Mouse (Mus musculus): Measurements from ENCODE around the gene Pcbp4. TPM values are rescaled to one million over a fixed set of nuclear protein-coding genes. Genes with fewer than 3 reads are reported as not detected.

Pcbp4 gene
- polyA plus RNA-seq, 1 experiment from 2014 or later, result 16.8 TPM

- TF ChIP-seq EP300 (optimal IDR thresholded peaks at IDR 0.05), result no peak
- TF ChIP-seq CTCF (IDR thresholded peaks at IDR 0.05; ENCODE audit: low read depth), result no peak
- H3K36me3 ChIP-seq (ENCODE audit: control insufficient read depth, insufficient read depth, low read length), result peaks cover 2% of the 10 kb centered on the region; the same call in 1 of the 2 replicates
- H3K4me2 ChIP-seq (replicated peaks; ENCODE audit: low read depth), result peak overlapping the region; percentile 49
- H3K4me3 ChIP-seq (ENCODE audit: low read depth, low read length), result peak overlapping the region; percentile 29
- WGBS, result 9% methylated on average over 16 of the region's 16 CpGs
- no peaks in the 10 kb centered on the region for H3K27me3 ChIP-seq (ENCODE audit: control insufficient read depth, insufficient read depth, low read length)
- peak; percentile 63 for DNase-seq (ENCODE audit: low spot score)
- peak overlapping the region; percentile 32 for H3K9ac ChIP-seq (ENCODE audit: low read length)
- peak overlapping the region; percentile 83 for H3K27ac ChIP-seq (replicated peaks)
- ATAC-seq (ENCODE audit: low FRiP score, low TSS enrichment), result peak; percentile 53
- peaks cover 8% of the 10 kb centered on the region for H3K4me1 ChIP-seq (replicated peaks; ENCODE audit: control insufficient read depth, insufficient read depth)
- H3K9me3 ChIP-seq (ENCODE audit: control insufficient read depth, low read length), result no peaks in the 10 kb centered on the region
These were observed 23.2 kb downstream of the Pcbp4 start for GRCm38 (mm10) chr9:106476002-106476923.

DNA sequence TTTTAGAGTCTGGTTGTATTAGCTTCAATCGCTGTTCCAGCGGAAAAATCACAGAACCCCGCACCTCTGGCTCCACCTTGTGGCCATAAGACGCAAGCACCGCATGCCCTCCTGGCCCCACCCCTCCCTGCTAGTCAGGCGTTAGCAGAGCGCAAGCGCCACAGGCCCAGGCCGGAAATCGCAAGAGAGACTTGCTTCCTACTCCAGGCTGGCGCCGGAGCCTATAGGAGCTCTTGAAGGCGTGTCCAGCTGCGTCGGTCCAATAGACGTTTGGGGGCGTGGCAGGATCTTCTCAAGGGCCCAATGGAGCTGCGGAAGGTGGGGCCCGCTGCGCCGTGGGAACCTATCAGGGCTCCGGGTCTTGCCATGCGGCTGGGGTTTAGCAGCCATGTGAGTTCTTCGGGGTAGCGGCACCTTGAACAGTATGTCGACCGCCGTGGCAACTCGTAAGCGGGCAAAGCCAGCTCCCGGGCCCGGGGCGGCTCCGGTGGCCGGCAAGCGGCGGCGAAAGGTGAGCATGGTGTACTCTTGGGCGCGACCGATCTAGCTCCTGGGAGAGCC, 23.9 kb downstream of the Pcbp4 start, which contains the start of gene Parp3:
Gene Parp3, minus strand, starts transcription at position 26 of the 561 bp plus-strand sequence.
- DNase-seq (ENCODE audit: low spot score), result peak; percentile 98
- Histone ChIP-seq H3K27me3 (ENCODE audit: control insufficient read depth, insufficient read depth, low read length) (no peaks in the 10 kb centered on the region), H3K9me3 (ENCODE audit: control insufficient read depth, low read length) (no peaks in the 10 kb centered on the region), H3K36me3 (ENCODE audit: control insufficient read depth, insufficient read depth, low read length) (peaks cover 2% of the 10 kb centered on the region; the same call in 1 of the 2 replicates), H3K9ac (ENCODE audit: low read length) (peak within 1 kb of the TSS; percentile 71), H3K4me3 (ENCODE audit: low read depth, low read length) (peak within 1 kb of the TSS; percentile 58), H3K4me1 (replicated peaks; ENCODE audit: control insufficient read depth, insufficient read depth) (peaks cover 4% of the 10 kb centered on the region; the same call in 1 of the 2 replicates), H3K27ac (replicated peaks) (peak within 1 kb of the TSS; percentile 83), H3K4me2 (replicated peaks; ENCODE audit: low read depth) (peak within 1 kb of the TSS; percentile 90)
- peak; percentile 98 for ATAC-seq (ENCODE audit: low FRiP score, low TSS enrichment)
- 0% methylated on average over 41 of the region's 41 CpGs for WGBS
- peak; percentile 98 for TF ChIP-seq CTCF (IDR thresholded peaks at IDR 0.05; ENCODE audit: low read depth)
- TF ChIP-seq EP300 (optimal IDR thresholded peaks at IDR 0.05), result no peak

GRCm38 (mm10) chr9:106477649-106478048, 24.6 kb downstream of the Pcbp4 start:
- Histone ChIP-seq H3K4me1 (replicated peaks; ENCODE audit: control insufficient read depth, insufficient read depth) (peaks cover 4% of the 10 kb centered on the region; the same call in 1 of the 2 replicates), H3K9ac (ENCODE audit: low read length) (peak overlapping the region; percentile 71), H3K4me3 (ENCODE audit: low read depth, low read length) (peak overlapping the region; percentile 58), H3K4me2 (replicated peaks; ENCODE audit: low read depth) (peak overlapping the region; percentile 90), H3K27me3 (ENCODE audit: control insufficient read depth, insufficient read depth, low read length) (no peaks in the 10 kb centered on the region), H3K36me3 (ENCODE audit: control insufficient read depth, insufficient read depth, low read length) (peaks cover 3% of the 10 kb centered on the region; the same call in 1 of the 2 replicates), H3K27ac (replicated peaks) (0 out of 2 replicates have a peak overlapping the region, but pooled peaks have one; percentile 40), H3K9me3 (ENCODE audit: control insufficient read depth, low read length) (no peaks in the 10 kb centered on the region)
- 2% methylated on average over 16 of the region's 16 CpGs for WGBS
- no peak for TF ChIP-seq CTCF (IDR thresholded peaks at IDR 0.05; ENCODE audit: low read depth)
- no peak for TF ChIP-seq EP300 (optimal IDR thresholded peaks at IDR 0.05)
- DNase-seq (ENCODE audit: low spot score) (no peak), ATAC-seq (ENCODE audit: low FRiP score, low TSS enrichment) (no peak)

- Histone ChIP-seq H3K36me3 (ENCODE audit: control insufficient read depth, insufficient read depth, low read length) (peaks cover 7% of the 10 kb centered on the region; the same call in 1 of the 2 replicates), H3K4me1 (replicated peaks; ENCODE audit: control insufficient read depth, insufficient read depth) (peaks cover 4% of the 10 kb centered on the region; the same call in 1 of the 2 replicates), H3K9ac (ENCODE audit: low read length) (peak overlapping the region; percentile 71), H3K27ac (replicated peaks) (no peak overlapping the region), H3K27me3 (ENCODE audit: control insufficient read depth, insufficient read depth, low read length) (no peaks in the 10 kb centered on the region), H3K4me2 (replicated peaks; ENCODE audit: low read depth) (peak overlapping the region; percentile 90), H3K4me3 (ENCODE audit: low read depth, low read length) (peak overlapping the region; percentile 58), H3K9me3 (ENCODE audit: control insufficient read depth, low read length) (no peaks in the 10 kb centered on the region)
- WGBS, result 77% methylated on average over 9 of the region's 9 CpGs
- ATAC-seq (ENCODE audit: low FRiP score, low TSS enrichment), result no peak
- no peak for DNase-seq (ENCODE audit: low spot score)
- TF ChIP-seq EP300 (optimal IDR thresholded peaks at IDR 0.05) (no peak), CTCF (IDR thresholded peaks at IDR 0.05; ENCODE audit: low read depth) (no peak)
These were observed 25.0 kb downstream of the Pcbp4 start for GRCm38 (mm10) chr9:106478101-106478500.

DNA sequence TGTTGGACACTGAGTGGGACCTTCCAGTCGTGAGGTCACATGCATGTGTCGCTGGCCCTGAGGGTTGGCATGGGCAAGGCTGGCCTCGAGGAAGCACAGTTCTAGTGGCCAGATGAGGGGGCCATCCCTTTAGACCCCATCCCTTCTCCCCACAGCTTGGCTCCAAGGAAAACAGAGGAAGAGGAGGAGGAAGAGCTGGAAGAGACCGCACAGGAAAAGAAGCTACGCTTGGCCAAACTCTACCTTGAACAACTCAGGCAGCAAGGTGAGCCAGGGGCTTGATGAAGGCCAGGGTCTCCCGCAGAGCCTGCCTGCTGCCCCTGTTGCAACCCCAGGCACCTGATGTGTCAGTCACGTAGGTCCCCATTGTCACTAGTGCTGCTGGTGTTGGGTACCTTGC, 27.4 kb downstream of the Pcbp4 start:
- no peak for DNase-seq (ENCODE audit: low spot score)
- ATAC-seq (ENCODE audit: low FRiP score, low TSS enrichment), result no peak

More for the DNA sequence above, 27.4 kb downstream of the Pcbp4 start:
- no peak overlapping the region for H3K4me3 ChIP-seq (ENCODE audit: low read depth, low read length)
- 95% methylated on average over 7 of the region's 7 CpGs for WGBS
- no peaks in the 10 kb centered on the region; the same call in 1 of the 2 replicates for H3K4me1 ChIP-seq (replicated peaks; ENCODE audit: control insufficient read depth, insufficient read depth)
- H3K9me3 ChIP-seq (ENCODE audit: control insufficient read depth, low read length), result no peaks in the 10 kb centered on the region
- H3K27me3 ChIP-seq (ENCODE audit: control insufficient read depth, insufficient read depth, low read length), result no peaks in the 10 kb centered on the region
- no peak overlapping the region for H3K9ac ChIP-seq (ENCODE audit: low read length)
- no peak overlapping the region for H3K4me2 ChIP-seq (replicated peaks; ENCODE audit: low read depth)
- no peak overlapping the region for H3K27ac ChIP-seq (replicated peaks)
- H3K36me3 ChIP-seq (ENCODE audit: control insufficient read depth, insufficient read depth, low read length), result peaks cover 11% of the 10 kb centered on the region; the same call in 1 of the 2 replicates
- TF ChIP-seq CTCF (IDR thresholded peaks at IDR 0.05; ENCODE audit: low read depth), result no peak
- no peak for TF ChIP-seq EP300 (optimal IDR thresholded peaks at IDR 0.05)
